Comparison of ENCODE assay signal across 8 mouse cellular contexts in genomic region chr17:3114720-3115379, GRCm38 (mm10). TPM values are rescaled to one million over a fixed set of nuclear protein-coding genes. Genes with fewer than 3 reads are reported as not detected.
DNase-seq lines count a peak whose midpoint lies in the region; ATAC-seq lines count a peak whose summit lies in the region.

Scaf8 (plus strand) TSS chr17:3114972.

- peak; percentile 92 for DNase-seq in ZHBTc4 (ENCODE audit: low read depth, low spot score)
- peak; percentile 89 to 90 for DNase-seq in gastrocnemius, adult 8-10 months (ENCODE audit: low spot score in 2 of 2)
- peak; percentile 94 for DNase-seq in induced T-regulatory cell, adult 2 months (ENCODE audit: low read depth)
- peak; percentile 74 to 91 for DNase-seq in left cerebral cortex, adult 9 months (ENCODE audit: low spot score in 2 of 2)
- DNase-seq in right cerebral cortex, postnatal 14 days = peak; percentile 88
- DNase-seq in urinary bladder, postnatal 36 days (ENCODE audit: low spot score in 2 of 2) = peak; percentile 88 to 89

- peak; percentile 88 for ATAC-seq in common myeloid progenitor, adult 5-6 weeks (replicated peaks; ENCODE audit: low read depth, poor library complexity, severe bottlenecking)
- peak; percentile 82 for ATAC-seq in megakaryocyte progenitor cell, adult 5-6 weeks (replicated peaks; ENCODE audit: poor library complexity)

RNA-seq across cellular contexts. Expression of gene Scaf8, which starts in this region (rescaled TPM):
- 34.0 and 52.3 TPM in 2 replicates for total RNA-seq in common myeloid progenitor, adult 5-6 weeks (2017)
- 10 to 100 TPM; 21.0 to 25.8 (median 22.5) TPM for total RNA-seq in gastrocnemius, adult 8-10 months (2022)
- total RNA-seq in megakaryocyte progenitor cell, adult 5-6 weeks (2015) = 35.9 and 37.9 TPM in 2 replicates
- total RNA-seq in megakaryocyte progenitor cell, adult 5-6 weeks (2017) = 30.2 and 35.3 TPM in 2 replicates

Comparison
In these comparisons a context has a peak if more than half of its experiments do, and no peak if none do; other contexts are left out.
1. Peak in every context shown above with its lines: DNase-seq and ATAC-seq.